Mouse (Mus musculus) cortical plate, adult 2 months (tissue): ENCODE data around the gene Lrig1.

Experiments used
- CTCF ChIP-seq: fragments of 200-500 bp; IDR thresholded peaks from 2 replicates; pipeline ENCODE4 v1.5.1; 2011; ENCODE audit warnings: mild to moderate bottlenecking, control low read depth, low read length; ENCODE audit not compliant: insufficient read depth; ENCODE audit errors: extremely low read depth
- POLR2A ChIP-seq: fragments of 200-500 bp; IDR thresholded peaks from 2 replicates; pipeline ENCODE4 v1.6.1; 2011; ENCODE audit warnings: mild to moderate bottlenecking, low read length, control low read depth; ENCODE audit not compliant: insufficient read depth; ENCODE audit errors: extremely low read depth

DNA sequence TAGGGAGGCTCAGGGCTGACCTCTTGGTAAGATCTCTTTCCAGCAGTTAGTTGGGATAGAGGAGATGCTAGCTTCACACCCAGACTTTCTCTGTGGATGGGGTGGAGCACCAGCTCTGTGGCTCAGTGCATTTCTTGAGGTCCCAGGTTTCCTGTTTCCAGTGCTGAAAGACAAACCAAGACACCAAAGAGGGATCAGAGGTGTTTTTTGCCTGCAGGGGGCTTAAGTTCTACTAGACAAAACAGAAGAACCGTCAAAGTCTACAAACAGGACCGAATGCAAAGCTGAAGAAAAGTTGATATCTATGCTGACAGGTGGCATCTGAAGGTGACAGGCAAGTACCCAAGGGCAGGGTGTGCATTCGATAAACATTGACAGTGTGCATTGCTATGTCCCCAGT is 49.7 kb upstream of the Lrig1 start:
- TF ChIP-seq POLR2A = no peak
- TF ChIP-seq CTCF = no peak
